Mouse (Mus musculus) kidney, postnatal 36 days (tissue): ENCODE data around the gene Pld6.

ENCODE experiments used
- DNase-seq, 2 experiments: peaks; one replicate each; pipeline ENCODE4 v3.0.0; 2021 to 2022; ENCODE audit warnings: mixed read lengths in 2 of 2

The Pld6 gene

DNA sequence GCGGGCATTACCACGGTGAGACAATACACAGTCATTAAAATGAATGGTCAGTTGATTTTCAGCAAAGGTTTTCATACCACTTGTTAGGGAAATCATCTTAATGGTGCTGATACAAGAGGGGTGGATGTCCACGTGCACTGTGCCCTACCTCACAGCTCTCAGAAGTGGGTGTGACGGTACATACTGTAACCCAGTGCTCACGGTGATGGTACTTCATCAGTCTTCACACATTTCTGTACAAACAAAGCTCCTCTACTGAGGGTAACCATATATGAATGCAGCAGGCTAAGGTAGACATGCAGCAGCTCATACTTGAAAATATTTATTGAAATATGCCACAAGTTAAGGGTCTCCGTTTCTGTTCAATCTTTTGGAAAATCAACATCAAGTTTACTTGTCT is 3.9 kb downstream of the Pld6 start:
- DNase-seq: no peak

DNA sequence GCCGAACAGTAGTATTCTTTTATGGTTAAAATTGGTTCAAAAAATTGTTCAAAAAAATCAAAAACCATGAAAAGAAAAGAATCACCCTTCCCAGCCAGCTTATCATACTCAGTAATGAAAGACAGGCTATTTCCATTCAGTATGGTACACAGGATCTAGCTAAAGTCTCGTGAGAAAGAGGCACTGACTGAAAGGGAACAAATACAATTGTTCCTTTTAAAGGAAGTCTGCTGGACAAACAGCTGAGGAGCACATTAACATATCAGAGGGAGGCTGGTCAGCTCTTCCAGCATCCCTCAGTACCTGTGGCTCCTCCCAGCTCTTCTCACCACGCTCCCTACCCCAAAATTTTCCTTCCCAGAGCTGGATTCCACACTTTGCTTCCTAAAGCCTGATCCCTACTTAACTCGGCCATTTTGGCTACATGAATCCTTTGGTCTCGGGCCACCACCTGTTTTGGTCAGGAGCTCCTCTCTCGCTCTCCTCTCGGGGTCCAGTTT is 5.3 kb downstream of the Pld6 start:
- DNase-seq: no peak

DNA sequence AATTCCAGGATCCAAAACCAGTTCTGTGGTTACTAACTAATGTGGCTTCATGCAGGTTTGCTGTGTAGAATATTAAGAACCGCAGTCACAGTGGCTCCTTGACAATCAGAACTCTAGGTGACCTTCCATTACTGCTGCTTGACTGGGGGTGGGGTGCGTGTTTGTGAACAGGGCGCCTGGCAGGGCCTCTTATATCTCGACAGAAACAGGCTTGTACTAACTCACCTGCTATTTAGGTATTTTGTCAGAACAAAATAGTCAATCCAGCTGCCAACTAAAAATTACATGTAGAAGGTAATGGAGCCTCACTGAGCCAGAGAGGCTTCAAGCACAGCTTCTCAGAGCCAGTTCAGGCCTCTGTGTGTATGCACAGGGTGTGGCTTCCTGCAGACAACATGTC is 7.2 kb downstream of the Pld6 start:
- no peak for DNase-seq

DNA sequence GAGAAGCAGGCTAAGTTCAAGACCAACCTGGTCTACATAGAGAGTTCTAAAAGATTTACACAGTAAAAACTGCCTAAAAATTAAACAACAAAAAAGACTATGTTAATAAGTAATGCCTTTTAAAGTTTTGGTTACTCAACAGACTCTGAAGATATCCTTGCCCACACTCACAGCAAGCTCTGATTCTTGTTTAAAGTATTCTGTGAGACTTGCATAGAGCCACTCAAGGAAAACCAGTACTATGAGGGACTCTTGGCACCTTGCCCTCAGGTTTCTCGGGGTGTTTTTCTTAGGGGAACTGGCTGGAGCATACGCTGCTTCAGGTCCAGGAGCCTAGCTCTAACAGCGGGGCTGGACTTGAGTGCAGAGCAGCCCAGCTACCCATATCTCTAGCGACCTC is 8.0 kb downstream of the Pld6 start:
- DNase-seq: no peak

DNA sequence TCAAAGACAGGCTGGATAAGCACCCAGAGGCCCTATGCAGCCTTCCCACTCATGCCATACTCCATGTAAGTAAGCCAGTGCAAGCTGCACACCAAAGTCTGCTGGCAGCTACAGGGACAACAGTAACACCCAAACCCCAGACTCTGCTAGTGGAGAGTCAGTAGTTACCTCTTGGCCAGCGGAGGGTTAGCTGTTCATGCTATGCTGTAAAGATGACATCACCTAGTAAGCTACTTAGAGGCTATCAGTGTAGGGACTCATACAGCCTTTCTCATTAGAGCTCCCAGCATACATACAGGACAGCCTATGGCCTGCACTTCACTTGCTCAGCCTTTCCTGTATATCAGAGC is 8.6 kb downstream of the Pld6 start:
- DNase-seq: no peak

DNA sequence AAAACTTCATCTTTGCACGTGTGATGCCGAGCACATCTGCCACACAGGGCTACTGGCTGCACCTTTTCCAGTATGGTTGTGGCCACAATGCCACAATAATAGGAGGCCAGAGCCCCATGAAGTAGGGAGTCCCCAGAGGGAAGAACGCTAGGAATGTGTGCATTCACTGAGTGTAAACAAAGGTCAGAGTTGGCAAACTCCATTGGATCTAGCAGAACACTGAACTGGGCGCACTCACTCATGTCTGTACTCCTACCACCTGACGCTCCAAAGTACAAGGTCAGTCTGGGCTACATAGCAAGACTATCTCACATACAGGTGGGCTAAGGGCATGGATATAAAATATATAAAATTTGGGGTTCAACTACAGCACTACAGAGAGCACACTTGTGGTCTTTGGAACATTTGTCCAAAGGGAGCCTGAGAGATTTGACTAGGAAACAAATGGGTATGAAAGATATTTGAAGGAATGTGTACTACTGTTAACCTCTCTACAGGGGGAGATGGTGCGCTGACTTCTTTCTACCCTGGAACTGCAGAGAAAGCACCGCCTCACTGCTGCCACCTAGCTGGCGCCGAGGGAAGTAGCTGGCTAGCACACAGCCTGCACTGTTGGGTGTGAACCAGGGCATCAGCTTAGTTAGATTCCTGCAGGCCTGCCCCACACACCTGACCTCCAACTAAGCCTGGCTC is 9.1 kb downstream of the Pld6 start:
- DNase-seq: peak; percentile 70 to 90

DNA sequence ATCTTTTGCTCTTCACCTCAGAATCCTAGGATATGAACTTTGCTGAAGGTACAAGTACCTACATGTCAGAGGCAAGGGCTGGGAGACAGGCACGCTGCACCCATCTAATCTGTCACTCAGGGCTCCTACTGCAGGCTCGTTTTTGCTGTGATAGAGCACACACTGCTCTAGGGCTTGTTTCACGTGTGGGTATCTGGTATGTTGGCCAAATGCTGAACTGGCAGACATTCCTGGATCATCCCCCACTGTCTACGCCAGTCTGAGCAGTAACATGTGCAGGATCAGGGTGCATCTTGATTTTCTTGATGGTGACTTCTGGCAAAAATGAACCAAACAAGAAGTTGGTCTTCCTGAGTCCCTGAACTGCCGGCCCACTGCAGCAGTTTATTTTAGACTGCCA is 10.2 kb downstream of the Pld6 start:
- no peak for DNase-seq

DNA sequence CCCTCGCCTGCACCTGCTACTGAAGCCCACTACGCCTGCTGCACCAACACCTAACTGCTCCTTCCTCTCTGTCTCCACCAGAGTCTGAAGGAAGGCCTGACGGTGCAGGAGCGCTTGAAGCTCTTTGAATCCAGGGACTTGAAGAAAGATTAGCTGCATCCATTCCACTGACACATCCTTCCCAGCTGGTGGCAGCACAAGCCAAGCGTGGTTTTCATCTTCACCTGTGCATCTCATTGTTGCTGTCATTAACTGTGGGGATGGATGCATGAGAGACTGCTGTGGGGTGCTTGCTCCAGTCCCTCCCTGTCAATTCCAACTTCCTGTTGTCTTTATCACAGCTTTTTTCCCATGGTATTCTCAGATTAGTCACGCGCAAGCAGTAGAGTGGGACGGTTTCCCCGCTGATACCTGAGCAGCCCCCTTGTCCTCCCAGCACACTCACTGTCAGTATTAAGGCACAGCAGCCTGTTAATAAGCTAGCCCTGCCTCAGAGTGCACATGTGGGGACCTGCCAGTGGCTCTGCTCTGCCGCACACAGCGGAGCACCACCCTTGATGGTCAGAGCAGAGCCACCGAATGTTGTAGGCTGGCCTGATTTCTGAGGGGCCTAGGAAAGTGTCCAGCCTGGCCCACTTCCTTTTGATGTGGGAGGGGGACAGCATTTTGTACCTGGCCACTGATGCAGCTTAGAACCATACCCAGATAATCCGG is 11.9 kb downstream of the Pld6 start:
- DNase-seq: no peak

DNA sequence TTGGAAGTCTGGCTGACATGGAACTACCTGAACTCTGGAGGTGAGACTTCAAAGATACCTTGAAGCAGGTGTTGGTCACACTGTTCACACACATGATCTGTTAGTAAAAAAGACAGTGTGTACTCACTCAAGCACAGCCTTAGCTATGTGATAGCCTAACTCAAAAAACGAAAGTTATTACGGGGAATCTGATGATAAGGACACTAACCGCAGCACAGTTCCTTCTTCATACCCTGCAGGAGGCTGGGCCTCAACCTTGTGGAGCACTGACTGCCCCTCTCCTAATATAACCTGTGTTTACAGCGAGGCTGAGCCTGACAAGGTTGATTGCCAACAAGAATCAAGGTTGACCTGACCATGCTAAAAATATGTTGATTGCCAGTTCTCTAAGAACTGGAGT is 12.9 kb downstream of the Pld6 start:
- no peak for DNase-seq

DNA sequence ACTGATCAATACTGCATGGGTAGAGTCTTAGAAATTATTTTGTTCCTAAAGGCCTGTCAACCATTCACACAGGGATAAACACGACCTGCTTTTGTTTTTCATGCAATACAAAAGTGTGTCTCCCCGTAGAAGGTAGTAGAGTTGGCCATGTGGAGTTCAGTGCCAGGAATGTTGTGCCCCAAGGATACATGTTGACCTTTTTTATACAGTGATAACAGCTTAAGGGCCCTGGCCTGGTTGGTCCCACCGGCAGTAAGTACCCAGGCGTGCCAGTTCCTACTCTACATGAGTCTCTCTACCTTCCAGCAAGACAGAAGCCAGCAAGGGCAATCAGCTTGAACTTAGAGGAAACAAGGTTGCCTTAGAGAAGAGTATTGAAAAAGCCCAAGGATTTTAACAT is 14.5 kb downstream of the Pld6 start:
- DNase-seq: no peak

DNA sequence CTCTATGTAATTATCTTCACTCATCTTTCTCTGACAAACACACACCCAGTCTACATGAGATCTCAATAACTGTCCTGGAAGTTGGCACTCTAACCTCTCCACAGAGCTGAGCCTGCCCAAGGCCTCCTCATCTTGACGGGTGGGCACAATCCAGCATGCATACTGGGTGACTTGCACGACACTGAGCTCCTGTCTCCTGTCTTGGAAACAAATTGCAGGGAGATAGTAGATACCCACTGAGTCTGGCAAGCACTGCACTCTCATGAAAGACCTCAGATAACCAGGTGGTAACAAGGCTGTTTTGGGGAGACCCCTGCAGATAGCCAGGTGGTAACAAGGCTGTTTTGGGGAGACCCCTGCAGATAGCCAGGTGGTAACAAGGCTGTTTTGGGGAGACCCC is 15.2 kb downstream of the Pld6 start:
- DNase-seq: no peak

DNA sequence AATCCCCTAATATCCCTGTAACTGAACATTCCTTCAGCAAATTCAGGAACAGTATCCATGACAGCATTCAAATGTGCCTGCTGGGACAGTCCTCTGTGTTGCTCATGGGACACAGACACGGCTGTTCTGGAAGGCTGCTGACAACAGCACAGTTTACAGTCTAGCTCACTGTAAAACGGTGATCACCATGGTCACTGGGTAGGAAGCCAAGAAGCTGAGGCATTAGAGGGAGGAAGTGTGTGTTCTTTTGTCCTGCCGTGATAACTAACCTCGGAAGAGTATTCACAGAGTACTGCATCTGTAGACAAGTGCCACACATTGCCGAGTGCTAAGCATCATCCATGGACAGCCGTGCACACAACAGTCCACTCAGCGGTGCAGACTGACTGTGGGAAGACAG is 16.7 kb downstream of the Pld6 start:
- no peak for DNase-seq

DNA sequence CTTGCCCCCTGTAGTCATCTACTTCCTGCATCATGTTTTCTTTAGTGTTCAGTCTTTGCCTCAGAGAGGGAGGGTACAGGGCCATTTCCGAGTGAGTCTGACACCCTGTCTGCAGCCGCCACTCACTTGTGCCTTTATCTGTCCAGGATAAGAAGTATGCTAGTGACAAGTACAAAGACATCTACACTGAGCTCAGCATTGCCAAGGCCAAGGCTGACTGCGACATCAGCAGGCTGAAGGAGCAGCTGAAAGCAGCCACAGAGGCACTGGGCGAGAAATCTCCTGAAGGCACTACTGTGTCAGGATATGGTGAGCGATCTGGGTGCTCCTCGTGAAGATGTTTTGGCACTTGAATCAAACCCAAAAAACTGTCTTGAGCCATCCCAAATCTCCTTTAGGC is 17.7 kb downstream of the Pld6 start:
- DNase-seq: no peak

DNA sequence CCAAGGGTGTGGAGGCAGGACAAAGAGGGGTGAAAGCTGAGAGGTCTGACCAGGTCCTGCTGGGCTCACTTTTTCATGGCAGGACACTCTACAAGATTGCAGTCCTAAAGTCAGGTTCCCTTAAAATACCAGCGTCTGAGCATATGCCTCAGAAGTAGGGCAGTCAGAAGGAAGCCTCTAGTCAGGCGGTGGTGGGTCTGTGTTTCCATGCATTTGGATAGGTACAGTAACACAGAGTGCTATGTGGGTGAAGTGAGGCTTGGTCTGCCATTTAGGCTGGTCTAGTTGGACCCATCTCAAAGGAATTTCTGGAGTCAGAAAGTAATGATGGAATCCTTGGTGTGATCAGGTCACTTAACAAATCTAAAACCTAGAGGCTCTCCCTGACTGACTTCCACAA is 18.1 kb downstream of the Pld6 start:
- no peak for DNase-seq

DNA sequence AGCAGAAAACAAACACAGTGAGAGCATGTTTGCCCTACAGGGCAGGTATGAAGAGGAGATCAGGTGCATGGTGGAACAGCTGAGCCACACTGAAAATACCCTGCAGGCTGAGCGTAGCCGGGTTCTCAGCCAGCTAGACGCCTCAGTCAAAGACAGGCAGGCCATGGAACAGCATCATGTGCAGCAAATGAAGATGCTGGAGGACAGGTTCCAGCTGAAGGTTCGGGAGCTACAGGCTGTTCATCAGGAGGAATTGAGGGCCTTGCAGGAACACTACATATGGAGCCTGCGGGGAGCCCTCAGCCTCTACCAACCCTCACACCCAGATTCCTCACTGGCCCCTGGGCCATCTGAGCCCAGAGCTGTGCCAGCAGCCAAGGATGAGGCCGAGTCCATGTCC is 26.6 kb downstream of the Pld6 start:
- no peak for DNase-seq

DNA sequence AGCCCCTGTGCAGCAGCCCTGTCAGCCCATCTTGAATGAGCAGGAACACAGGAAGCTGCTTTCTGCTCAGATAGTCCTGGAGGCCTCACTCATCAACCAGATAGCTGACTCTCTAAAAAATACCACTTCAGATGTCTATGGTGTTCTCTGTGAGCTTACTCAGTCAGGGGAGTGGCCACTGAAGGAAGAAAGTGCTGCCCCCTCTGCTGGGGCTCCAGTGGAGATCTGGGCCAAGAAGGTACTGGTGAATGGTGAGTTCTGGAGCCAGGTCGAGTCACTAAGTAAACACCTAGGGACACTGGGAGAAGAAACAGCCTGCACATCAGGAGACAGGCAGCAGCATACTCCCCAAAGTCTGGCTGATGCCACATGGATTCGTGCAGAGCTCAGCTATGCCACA is 27.8 kb downstream of the Pld6 start:
- DNase-seq: no peak

DNA sequence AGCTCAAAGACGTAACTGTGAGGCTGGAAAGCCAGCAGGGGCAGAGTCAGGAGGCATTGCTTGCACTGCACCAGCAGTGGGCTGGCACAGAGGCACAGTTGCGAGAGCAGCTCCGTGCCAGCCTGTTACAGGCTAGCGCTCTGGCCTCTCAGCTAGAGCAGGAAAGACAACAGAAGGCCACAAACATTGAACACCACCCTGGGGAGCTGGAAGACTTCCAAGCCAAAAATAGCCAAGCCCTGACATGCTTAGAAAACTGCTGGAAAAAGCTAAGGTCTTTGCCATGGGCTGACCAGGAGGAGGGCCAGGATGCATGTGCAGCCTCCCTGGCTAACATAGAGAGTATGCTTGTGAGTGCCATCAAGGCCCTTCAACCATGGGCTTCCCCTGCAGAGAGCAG is 28.3 kb downstream of the Pld6 start:
- peak; percentile 37 to 56 for DNase-seq

DNA sequence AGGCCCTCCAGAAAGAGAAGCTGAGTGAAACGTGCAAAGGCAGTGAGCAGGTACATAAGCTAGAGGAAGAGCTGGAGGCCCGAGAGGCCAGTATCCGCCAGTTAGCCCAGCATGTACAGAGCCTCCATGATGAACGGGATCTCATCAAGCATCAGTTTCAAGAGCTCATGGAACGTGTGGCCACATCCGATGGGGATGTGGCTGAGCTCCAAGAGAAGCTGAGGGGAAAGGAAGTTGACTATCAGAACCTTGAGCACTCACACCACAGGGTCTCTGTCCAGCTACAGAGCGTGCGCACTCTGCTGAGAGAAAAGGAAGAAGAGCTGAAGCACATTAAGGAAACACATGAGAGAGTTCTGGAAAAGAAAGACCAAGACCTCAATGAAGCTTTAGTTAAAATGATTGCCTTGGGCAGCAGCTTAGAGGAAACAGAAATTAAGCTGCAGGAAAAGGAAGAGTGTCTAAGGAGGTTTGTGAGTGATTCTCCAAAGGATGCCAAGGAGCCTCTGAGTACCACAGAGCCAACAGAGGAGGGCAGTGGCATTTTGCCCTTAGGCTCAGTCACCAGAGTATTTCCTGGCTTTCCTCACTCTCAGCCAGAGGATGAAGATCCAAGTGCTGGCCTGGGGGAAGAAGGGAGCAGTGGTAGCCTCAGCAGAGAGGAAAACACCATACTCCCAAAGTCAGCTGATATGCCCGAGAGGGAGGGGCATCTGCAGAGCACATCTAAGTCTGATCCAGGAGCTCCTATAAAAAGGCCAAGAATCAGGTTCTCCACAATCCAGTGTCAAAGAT is 29.1 kb downstream of the Pld6 start:
- DNase-seq: peak in 1 of 2 experiments; percentile 32

DNA sequence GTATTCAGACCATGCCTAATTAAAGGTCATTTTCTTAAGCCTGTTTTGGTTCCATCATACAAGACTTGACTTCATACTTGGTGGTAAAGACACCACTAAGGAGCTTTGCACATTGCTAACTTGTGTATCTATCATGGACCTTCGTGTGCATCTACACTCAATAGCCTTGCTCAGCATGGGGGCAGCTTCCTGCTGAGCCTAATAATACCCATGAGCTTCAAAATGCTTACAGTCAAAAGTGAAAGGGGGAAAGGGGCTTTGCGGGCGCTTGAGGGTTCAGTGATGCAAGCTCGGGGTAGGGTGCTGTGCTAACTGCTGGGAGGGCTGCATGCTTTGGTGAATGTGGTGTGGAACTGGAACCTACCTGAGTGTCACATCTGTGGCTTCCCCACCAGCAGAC is 31.1 kb downstream of the Pld6 start:
- no peak for DNase-seq

DNA sequence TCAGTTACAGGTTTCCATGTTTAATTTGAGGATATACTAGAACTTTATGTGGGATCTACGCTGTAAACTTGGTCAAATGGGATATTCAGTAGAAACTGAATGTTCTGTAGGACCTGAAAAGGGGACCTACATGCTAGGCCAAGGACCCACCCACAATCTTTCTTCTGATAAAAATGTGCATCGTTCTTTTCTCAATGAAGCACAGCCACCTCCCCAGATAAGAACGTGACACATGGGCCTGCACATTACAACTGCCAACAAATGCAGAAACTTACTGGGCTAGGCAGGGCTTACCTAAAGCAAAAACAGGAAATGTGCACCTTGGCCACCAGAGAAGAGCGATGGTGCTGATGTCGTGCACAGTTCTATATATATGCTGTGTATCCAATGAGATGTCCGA is 32.9 kb downstream of the Pld6 start:
- no peak for DNase-seq

DNA sequence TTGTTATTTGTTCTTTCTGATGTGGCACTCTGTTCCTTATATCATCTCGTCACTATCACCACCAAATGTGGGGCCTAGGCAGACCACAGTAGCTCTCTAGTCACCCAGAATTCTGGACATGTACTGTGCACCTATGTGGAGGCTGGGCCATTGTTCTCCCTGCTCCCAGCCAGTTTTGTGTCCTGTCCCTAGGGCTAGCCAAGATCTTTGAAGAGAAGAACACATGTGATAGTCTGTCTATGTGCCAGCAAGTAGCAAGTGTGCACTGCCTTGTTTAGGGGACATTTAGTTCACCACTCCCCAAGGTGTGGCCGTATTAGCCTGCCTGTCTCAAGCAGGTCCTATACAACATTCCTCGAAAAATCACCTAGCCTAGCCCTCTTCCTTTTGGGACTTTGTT is 38.4 kb downstream of the Pld6 start:
- no peak for DNase-seq

DNA sequence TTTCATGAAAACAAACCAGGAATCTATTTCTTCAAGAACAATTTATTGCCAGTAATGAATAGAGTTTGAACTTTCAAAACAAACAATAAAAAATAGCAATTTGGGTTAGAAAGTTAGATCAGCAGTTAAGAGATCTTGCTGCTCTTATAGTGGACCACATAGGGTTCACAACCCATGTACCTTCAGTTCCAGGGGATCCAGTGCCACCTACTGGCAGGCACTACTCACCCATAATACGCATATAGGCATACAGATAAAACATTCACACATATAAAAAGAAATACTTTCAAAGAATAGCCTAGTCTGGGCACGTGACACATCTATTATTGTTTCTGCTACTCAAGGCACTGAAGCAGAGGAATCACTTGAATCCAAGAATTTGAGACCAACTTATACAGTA is 40.8 kb downstream of the Pld6 start:
- peak; percentile 69 to 87 for DNase-seq

DNA sequence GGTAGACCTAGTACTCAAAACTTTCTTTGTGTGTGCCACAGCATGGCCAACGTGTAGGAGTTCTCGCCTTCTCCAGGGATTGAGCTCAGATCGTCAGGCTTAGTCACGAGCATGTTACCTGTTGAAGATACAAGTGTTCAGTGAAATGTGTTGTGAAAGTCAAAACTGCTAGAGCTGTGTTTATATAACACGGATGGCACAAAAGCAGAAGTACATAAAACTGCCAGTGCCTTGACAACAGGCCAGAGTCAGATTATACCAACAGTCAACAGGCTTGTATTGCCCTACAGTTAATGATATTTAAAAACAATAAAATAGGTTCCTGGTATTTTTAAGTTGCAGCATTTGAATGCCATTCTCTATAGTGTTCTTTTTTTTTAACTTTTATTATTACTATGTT is 41.6 kb downstream of the Pld6 start:
- DNase-seq: no peak

DNA sequence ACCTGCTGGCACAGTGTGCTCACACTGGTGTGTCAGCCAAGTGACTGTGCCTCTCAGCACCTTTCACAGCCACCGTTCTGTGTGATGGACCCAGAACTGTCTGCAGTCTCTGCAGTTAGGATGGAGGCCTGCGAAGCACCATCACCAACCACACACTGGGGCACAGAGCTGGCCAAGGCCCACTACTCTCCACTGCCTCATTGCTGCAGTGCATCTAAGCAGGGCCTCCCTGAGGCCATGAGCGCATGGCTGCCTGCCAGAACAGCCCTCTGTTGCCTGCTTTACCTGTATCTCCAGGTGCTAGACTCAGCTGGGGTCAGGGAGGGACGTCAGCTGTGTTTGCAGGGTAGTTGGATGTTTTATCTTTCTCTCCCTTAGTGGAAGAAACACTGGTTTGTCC is 43.1 kb downstream of the Pld6 start:
- peak in 1 of 2 experiments; percentile 21 for DNase-seq
